In genomic region chr1:155233931-155234607, GRCm38 (mm10) we compare ENCODE assay signal across 8 mouse cellular contexts. TPM values are rescaled to one million over a fixed set of nuclear protein-coding genes. Genes with fewer than 3 reads are reported as not detected.
DNase-seq lines count a peak whose midpoint lies in the region; ATAC-seq and TF ChIP-seq lines count a peak whose summit lies in the region.

No protein-coding gene starts in this region.

- intact Hi-C loops in left cerebral cortex, adult 2 months (cut with DNase I): loop anchor here (1.0 kb wide), 1 partner anchor 47 kb away; no protein-coding TSS in a partner anchor

- no peak for TF ChIP-seq POLR2A in limb, embryonic 14.5 days (IDR thresholded peaks at IDR 0.05; ENCODE audit: borderline replicate concordance, extremely low read depth, insufficient read depth, insufficient read length)
- no peak for TF ChIP-seq POLR2A in myocyte (IDR thresholded peaks at IDR 0.05; ENCODE audit: insufficient read length, low read depth)

- H3K4me3 ChIP-seq in left cerebral cortex, adult 2 months: no peak overlapping the region
- H3K4me3 ChIP-seq in embryonic facial prominence, embryonic 13.5 days: no peak overlapping the region
- H3K4me3 ChIP-seq in limb, embryonic 14.5 days (replicated peaks; ENCODE audit: low read length): no peak overlapping the region
- no peak overlapping the region for H3K4me3 ChIP-seq in myocyte

- peaks cover 94% of the 10 kb centered on the region for H3K4me1 ChIP-seq in embryonic facial prominence, embryonic 13.5 days
- H3K4me1 ChIP-seq in limb, embryonic 14.5 days (ENCODE audit: control insufficient read depth, insufficient read depth, low read length): peaks cover 77% of the 10 kb centered on the region

- ATAC-seq in embryonic facial prominence, embryonic 13.5 days (ENCODE audit: insufficient number of reproducible peaks, insufficient read depth, low FRiP score, low TSS enrichment, low read depth): peak; percentile 81
- peak; percentile 75 for ATAC-seq in limb, embryonic 14.5 days (ENCODE audit: low FRiP score, low read depth)

- H3K9ac ChIP-seq in embryonic facial prominence, embryonic 13.5 days: 0 out of 2 replicates have a peak overlapping the region, but pooled peaks have one; percentile 47
- no peak overlapping the region for H3K9ac ChIP-seq in limb, embryonic 14.5 days (ENCODE audit: low read depth, low read length, severe bottlenecking)

- H3K36me3 ChIP-seq in embryonic facial prominence, embryonic 13.5 days: 0 out of 2 replicates have a peak, but pooled peaks cover 22% of the 10 kb centered on the region
- H3K36me3 ChIP-seq in limb, embryonic 14.5 days (ENCODE audit: control insufficient read depth, insufficient read depth, low read length): peaks cover 25% of the 10 kb centered on the region; the same call in 1 of the 2 replicates
- H3K36me3 ChIP-seq in myocyte (ENCODE audit: control insufficient read depth, insufficient read depth): no peaks in the 10 kb centered on the region

- TF ChIP-seq CTCF in left cerebral cortex, adult 2 months (IDR thresholded peaks at IDR 0.05): no peak

- H3K27me3 ChIP-seq in embryonic facial prominence, embryonic 13.5 days: 0 out of 2 replicates have a peak, but pooled peaks cover 6% of the 10 kb centered on the region
- no peaks in the 10 kb centered on the region for H3K27me3 ChIP-seq in limb, embryonic 14.5 days (ENCODE audit: control insufficient read depth, insufficient read depth, low read length)
- no peaks in the 10 kb centered on the region for H3K27me3 ChIP-seq in myocyte (ENCODE audit: control insufficient read depth, insufficient read depth, insufficient read length)

- no peaks in the 10 kb centered on the region for H3K79me2 ChIP-seq in myocyte (ENCODE audit: control insufficient read depth, insufficient read depth)

- peak in 1 of 2 experiments; percentile 49 for DNase-seq in left cerebral cortex, adult 2 months (ENCODE audit: extremely low spot score in 1 of 2, low spot score in 2 of 2)
- no peak for DNase-seq in left cerebral cortex, adult 18-20 months (ENCODE audit: low spot score in 2 of 2)
- peak; percentile 81 for DNase-seq in heart, adult 8-10 months (ENCODE audit: low spot score)
- DNase-seq in kidney, adult 11 months: peak; percentile 80
- DNase-seq in limb, embryonic 14.5 days (ENCODE audit: low spot score): peak; percentile 82
- DNase-seq in thymus, postnatal 4 days: peak; percentile 81

- WGBS in embryonic facial prominence, embryonic 13.5 days: 13% methylated on average over 14 of the region's 14 CpGs
- 14% methylated on average over 14 of the region's 14 CpGs for WGBS in limb, embryonic 14.5 days

- H3K27ac ChIP-seq in left cerebral cortex, adult 2 months: peak overlapping the region; percentile 92
- peak overlapping the region; percentile 93 for H3K27ac ChIP-seq in embryonic facial prominence, embryonic 13.5 days
- H3K27ac ChIP-seq in limb, embryonic 14.5 days (replicated peaks; ENCODE audit: low read depth, low read length): peak overlapping the region; percentile 76

- no peaks in the 10 kb centered on the region for H3K9me3 ChIP-seq in embryonic facial prominence, embryonic 13.5 days
- no peaks in the 10 kb centered on the region for H3K9me3 ChIP-seq in limb, embryonic 14.5 days (ENCODE audit: control insufficient read depth, low read length)

- H3ac ChIP-seq in myocyte (ENCODE audit: control insufficient read depth, insufficient read length): no peak overlapping the region

- H3K4me2 ChIP-seq in embryonic facial prominence, embryonic 13.5 days: peak overlapping the region; percentile 38
- peak overlapping the region; percentile 20; the same call in 1 of the 2 replicates for H3K4me2 ChIP-seq in limb, embryonic 14.5 days (replicated peaks; ENCODE audit: low read depth, low read length, severe bottlenecking)
- H3K4me2 ChIP-seq in myocyte (ENCODE audit: low read depth): peak overlapping the region; percentile 50

TF ChIP-seq in myocyte, 11 proteins besides CTCF, POLR2A, EP300 and RAD21:
- peak; percentile 80 to 93 (median 85) for TF ChIP-seq MYOG (IDR thresholded peaks at IDR 0.05; ENCODE audit: control insufficient read depth in 1 of 3, insufficient read depth in 1 of 3, insufficient read length in 2 of 3, low read depth in 2 of 3)
- TF ChIP-seq MYOD1 (IDR thresholded peaks at IDR 0.05; ENCODE audit: control insufficient read depth in 1 of 3, insufficient read length in 2 of 3, low read depth in 2 of 3): peak; percentile 73 to 95 (median 93)
- peak; percentile 70 for TF ChIP-seq TCF3 (IDR thresholded peaks at IDR 0.05; ENCODE audit: insufficient read length, low read depth)
- TF ChIP-seq CEBPB (IDR thresholded peaks at IDR 0.05; ENCODE audit: insufficient read depth, poor library complexity, severe bottlenecking): no peak

RNA-seq across cellular contexts. Expression of gene BC034090, which starts 10.2 kb away (rescaled TPM):
- 10 to 100 TPM in 1 of 2 experiments, 1 to 10 TPM in 1; 9.9 to 14.7 TPM for total RNA-seq in left cerebral cortex, adult 2 months (2021)
- 10 to 100 TPM in 1 of 2 experiments, 1 to 10 TPM in 1; 7.9 to 10.7 TPM for total RNA-seq in left cerebral cortex, adult 18-20 months (2021)
- 6.8 and 7.5 TPM in 2 replicates for polyA plus RNA-seq in embryonic facial prominence, embryonic 13.5 days (2015; fragmentation: Nextera tagmentation; extraction: Ambion mirVana)
- total RNA-seq in heart, adult 8-10 months (2022): 10 to 100 TPM; 33.0 to 42.1 (median 39.3) TPM
- 28.0 and 31.4 TPM in 2 replicates for polyA plus RNA-seq in limb, embryonic 14.5 days (2012; rRNA removed)
- polyA plus RNA-seq in limb, embryonic 14.5 days (2014; fragmentation: Nextera tagmentation; extraction: Ambion mirVana): 5.6 and 6.7 TPM in 2 replicates
- polyA plus RNA-seq in myocyte (2012; fragmentation: generic; extraction: Trizol): 11.1 TPM

Comparison
In these comparisons a context has a peak if more than half of its experiments do, and no peak if none do; other contexts are left out.
1. DNase-seq: peak in heart, adult 8-10 months (single experiment), kidney, adult 11 months (single experiment), limb, embryonic 14.5 days (single experiment) and thymus, postnatal 4 days (single experiment); none in left cerebral cortex, adult 18-20 months (0 of 2).
2. Peak in every context shown above with its lines, with median percentiles within 50 percentile points of each other: H3K27ac ChIP-seq and H3K4me2 ChIP-seq.